Mouse (Mus musculus) midbrain, embryonic 11.5 days (tissue): Measurements from ENCODE around the gene Tubb4b. TPM values are rescaled to one million over a fixed set of nuclear protein-coding genes. Genes with fewer than 3 reads are reported as not detected.

Experiments used
- ATAC-seq: fragments of 200-750 bp; cut with Nextera tagmentation; 2 replicates; pipeline ENCODE4 v1.8.0; 2017; ENCODE audit warnings: moderate TSS enrichment, moderate library complexity; ENCODE audit not compliant: low FRiP score
- DNase-seq: peaks from one replicate; pipeline ENCODE4 v3.0.0; 2015; ENCODE audit warnings: low spot score; ENCODE audit errors: missing footprints
- H3K27ac ChIP-seq: fragments of 300-500 bp; sonication (generic); 2 replicates; pipeline ENCODE4 v1.5.1; 2014; ENCODE audit warnings: low read depth, low read length
- H3K27me3 ChIP-seq: fragments of 300-500 bp; sonication (generic); 2 replicates; pipeline ENCODE4 v1.6.1; 2014; ENCODE audit warnings: mild to moderate bottlenecking, low read length, moderate library complexity, mixed read lengths; ENCODE audit not compliant: control insufficient read depth, insufficient read depth
- H3K36me3 ChIP-seq: fragments of 300-500 bp; sonication (generic); 2 replicates; pipeline ENCODE4 v1.6.1; 2014; ENCODE audit warnings: mild to moderate bottlenecking, low read length, moderate library complexity, mixed read lengths; ENCODE audit not compliant: control insufficient read depth, insufficient read depth
- H3K4me1 ChIP-seq: fragments of 300-500 bp; sonication (generic); 2 replicates; pipeline ENCODE4 v1.6.1; 2014; ENCODE audit warnings: low read length; ENCODE audit not compliant: control insufficient read depth, insufficient read depth
- H3K4me2 ChIP-seq: fragments of 300-500 bp; sonication (generic); 2 replicates; pipeline ENCODE4 v1.6.1; 2014; ENCODE audit warnings: mild to moderate bottlenecking, moderate library complexity
- H3K4me3 ChIP-seq: fragments of 300-500 bp; sonication (generic); 2 replicates; pipeline ENCODE4 v1.5.1; 2014; ENCODE audit warnings: low read depth, low read length
- H3K9ac ChIP-seq: fragments of 300-500 bp; sonication (generic); 2 replicates; pipeline ENCODE4 v1.6.1; 2014; ENCODE audit warnings: low read length
- H3K9me3 ChIP-seq: fragments of 300-500 bp; sonication (generic); 2 replicates; pipeline ENCODE4 v1.6.1; 2016; ENCODE audit warnings: low read length; ENCODE audit not compliant: control insufficient read depth
- WGBS: fragments of 180-500 bp; shearing (Covaris S2); extraction: QIAGEN DNeasy Blood & Tissue Kit; methylation state at CpG from one replicate; pipeline ENCODE4 v1.1.7; 2014; 5-methylcytosine and 5-hydroxymethylcytosine counted together
- polyA plus RNA-seq: library from polyadenylated mRNA; unstranded; fragments of >200 nt; fragmentation: Nextera tagmentation; extraction: Ambion mirVana; gene quantifications from 2 replicates; pipeline ENCODE4 v1.2.1, GENCODE M21; 2014

Tubb4b gene
- polyA plus RNA-seq: 535 and 571 TPM in 2 replicates

GRCm38 (mm10) chr2:25224492-25224765 is at the start of gene Tubb4b:
Gene Tubb4b, minus strand, starts transcription at chr2:25224702.
- H3K27ac ChIP-seq: peak within 1 kb of the TSS; percentile 97
- no peaks in the 10 kb centered on the region for H3K27me3 ChIP-seq
- no peaks in the 10 kb centered on the region for H3K9me3 ChIP-seq
- H3K4me2 ChIP-seq: peak within 1 kb of the TSS; percentile 93
- H3K36me3 ChIP-seq: no peaks in the 10 kb centered on the region
- ATAC-seq (no peak), DNase-seq (no peak)
- peak within 1 kb of the TSS; percentile 92 for H3K9ac ChIP-seq
- peaks cover 13% of the 10 kb centered on the region for H3K4me1 ChIP-seq
- H3K4me3 ChIP-seq: peak within 1 kb of the TSS; percentile 97
- WGBS: under 1% methylated on average over 17 of the region's 17 CpGs

- ATAC-seq (no peak), DNase-seq (peak; percentile 86)
- Histone ChIP-seq H3K4me2 (peak overlapping the region; percentile 70), H3K4me3 (peak overlapping the region; percentile 83), H3K9me3 (no peaks in the 10 kb centered on the region), H3K27me3 (no peaks in the 10 kb centered on the region), H3K27ac (no peak overlapping the region), H3K9ac (peak overlapping the region; percentile 91), H3K4me1 (peaks cover 20% of the 10 kb centered on the region), H3K36me3 (peaks cover 16% of the 10 kb centered on the region)
- WGBS: 40% methylated on average over 16 of the region's 16 CpGs
Observed at GRCm38 (mm10) chr2:25273010-25273409, 48.5 kb upstream of the Tubb4b start.

GRCm38 (mm10) chr2:25272515-25272914 is 48.0 kb upstream of the Tubb4b start:
- H3K4me1 ChIP-seq: peaks cover 20% of the 10 kb centered on the region
- H3K9ac ChIP-seq: peak overlapping the region; percentile 91
- DNase-seq (no peak), ATAC-seq (peak; percentile 71)
- under 1% methylated on average over 26 of the region's 29 CpGs for WGBS
- H3K27ac ChIP-seq: no peak overlapping the region
- H3K4me2 ChIP-seq: peak overlapping the region; percentile 70
- no peaks in the 10 kb centered on the region for H3K27me3 ChIP-seq
- H3K9me3 ChIP-seq: no peaks in the 10 kb centered on the region
- H3K4me3 ChIP-seq: peak overlapping the region; percentile 83
- peaks cover 14% of the 10 kb centered on the region for H3K36me3 ChIP-seq

GRCm38 (mm10) chr2:25271827-25272511 is 47.5 kb upstream of the Tubb4b start, which contains the start of the genes Ssna1 and Anapc2:
Gene Ssna1, minus strand, starts transcription at chr2:25272438.
Gene Anapc2, plus strand, starts transcription at chr2:25272478.
- Histone ChIP-seq H3K4me3 (peak within 1 kb of the TSS; percentile 83), H3K36me3 (peaks cover 14% of the 10 kb centered on the region)

GRCm38 (mm10) chr2:25267746-25268309 is 43.3 kb upstream of the Tubb4b start:
- 75% methylated on average over 4 of the region's 4 CpGs for WGBS
- Histone ChIP-seq H3K9me3 (no peaks in the 10 kb centered on the region), H3K4me3 (no peak overlapping the region), H3K4me2 (no peak overlapping the region), H3K36me3 (peaks cover 2% of the 10 kb centered on the region; the same call in 1 of the 2 replicates), H3K9ac (no peak overlapping the region), H3K27me3 (peaks cover 19% of the 10 kb centered on the region), H3K4me1 (peaks cover 24% of the 10 kb centered on the region), H3K27ac (no peak overlapping the region)
- no peak for ATAC-seq
- DNase-seq: peak; percentile 17

More at GRCm38 (mm10) chr2:25271827-25272511, 47.5 kb upstream of the Tubb4b start, which contains the start of the genes Ssna1 and Anapc2:
- H3K9ac ChIP-seq: peak within 1 kb of the TSS; percentile 91
- peak within 1 kb of the TSS; percentile 59; the same call in 1 of the 2 replicates for H3K27ac ChIP-seq
- H3K4me2 ChIP-seq: peak within 1 kb of the TSS; percentile 97
- DNase-seq (peak; percentile 100), ATAC-seq (peak; percentile 97)
- no peaks in the 10 kb centered on the region for H3K27me3 ChIP-seq
- under 1% methylated on average over 55 of the region's 55 CpGs for WGBS
- peaks cover 20% of the 10 kb centered on the region for H3K4me1 ChIP-seq
- H3K9me3 ChIP-seq: no peaks in the 10 kb centered on the region

- H3K4me3 ChIP-seq: no peak overlapping the region
- no peak for DNase-seq
- peaks cover 19% of the 10 kb centered on the region for H3K27me3 ChIP-seq
- H3K9ac ChIP-seq: no peak overlapping the region
- H3K4me2 ChIP-seq: no peak overlapping the region
- H3K9me3 ChIP-seq: no peaks in the 10 kb centered on the region
- peaks cover 23% of the 10 kb centered on the region for H3K4me1 ChIP-seq
- no peak overlapping the region for H3K27ac ChIP-seq
- ATAC-seq: no peak
- H3K36me3 ChIP-seq: peaks cover 2% of the 10 kb centered on the region; the same call in 1 of the 2 replicates
Observed at GRCm38 (mm10) chr2:25267241-25267640, 42.7 kb upstream of the Tubb4b start.

- 0 out of 2 replicates have a peak overlapping the region, but pooled peaks have one; percentile 13 for H3K9ac ChIP-seq
- no peak overlapping the region for H3K4me3 ChIP-seq
- H3K27me3 ChIP-seq: peaks cover 19% of the 10 kb centered on the region
- H3K9me3 ChIP-seq: no peaks in the 10 kb centered on the region
- peaks cover 23% of the 10 kb centered on the region for H3K4me1 ChIP-seq
- 61% methylated on average over 2 of the region's 2 CpGs for WGBS
- no peak overlapping the region for H3K4me2 ChIP-seq
- no peak overlapping the region for H3K27ac ChIP-seq
- DNase-seq: peak; percentile 60
- H3K36me3 ChIP-seq: peaks cover 2% of the 10 kb centered on the region; the same call in 1 of the 2 replicates
- no peak for ATAC-seq
Observed at GRCm38 (mm10) chr2:25266720-25267119, 42.2 kb upstream of the Tubb4b start.

- no peak overlapping the region for H3K4me3 ChIP-seq
- H3K36me3 ChIP-seq: peaks cover 2% of the 10 kb centered on the region; the same call in 1 of the 2 replicates
- H3K27me3 ChIP-seq: peaks cover 19% of the 10 kb centered on the region
- no peak for ATAC-seq
- no peak overlapping the region for H3K27ac ChIP-seq
- H3K9ac ChIP-seq: 0 out of 2 replicates have a peak overlapping the region, but pooled peaks have one; percentile 13
- no peak overlapping the region for H3K4me2 ChIP-seq
- H3K4me1 ChIP-seq: peaks cover 16% of the 10 kb centered on the region
- DNase-seq: peak; percentile 56
- WGBS: 76% methylated on average over 6 of the region's 6 CpGs
- no peaks in the 10 kb centered on the region for H3K9me3 ChIP-seq
Observed at GRCm38 (mm10) chr2:25265897-25266656, 41.6 kb upstream of the Tubb4b start.
